Mouse (Mus musculus): Measurements from ENCODE around the gene Klhl32. TPM values are rescaled to one million over a fixed set of nuclear protein-coding genes. Genes with fewer than 3 reads are reported as not detected.
A peak's percentile ranks its signal among the peaks of the same experiment; 100 is the strongest.
"Not testable (repeated sequence)": the region's sequence is repeated elsewhere in the genome, so short reads cannot be mapped to it uniquely, and the experiment has no call there.

Klhl32 gene
- total RNA-seq (2021), result 10 to 100 TPM; 15.6 to 17.5 TPM
- long read RNA-seq, experiment 1, full-length matches to known transcripts, result 8 of 12 reads
- long read RNA-seq, experiment 1, partial matches to known transcripts, result 0 of 12 reads
- long read RNA-seq, experiment 1, other reads (novel, unspliced or antisense), result 4 of 12 reads
- long read RNA-seq, experiment 2, full-length matches to known transcripts, result 6 of 14 reads
- long read RNA-seq, experiment 2, partial matches to known transcripts, result 1 of 14 reads
- long read RNA-seq, experiment 2, other reads (novel, unspliced or antisense), result 7 of 14 reads

DNA sequence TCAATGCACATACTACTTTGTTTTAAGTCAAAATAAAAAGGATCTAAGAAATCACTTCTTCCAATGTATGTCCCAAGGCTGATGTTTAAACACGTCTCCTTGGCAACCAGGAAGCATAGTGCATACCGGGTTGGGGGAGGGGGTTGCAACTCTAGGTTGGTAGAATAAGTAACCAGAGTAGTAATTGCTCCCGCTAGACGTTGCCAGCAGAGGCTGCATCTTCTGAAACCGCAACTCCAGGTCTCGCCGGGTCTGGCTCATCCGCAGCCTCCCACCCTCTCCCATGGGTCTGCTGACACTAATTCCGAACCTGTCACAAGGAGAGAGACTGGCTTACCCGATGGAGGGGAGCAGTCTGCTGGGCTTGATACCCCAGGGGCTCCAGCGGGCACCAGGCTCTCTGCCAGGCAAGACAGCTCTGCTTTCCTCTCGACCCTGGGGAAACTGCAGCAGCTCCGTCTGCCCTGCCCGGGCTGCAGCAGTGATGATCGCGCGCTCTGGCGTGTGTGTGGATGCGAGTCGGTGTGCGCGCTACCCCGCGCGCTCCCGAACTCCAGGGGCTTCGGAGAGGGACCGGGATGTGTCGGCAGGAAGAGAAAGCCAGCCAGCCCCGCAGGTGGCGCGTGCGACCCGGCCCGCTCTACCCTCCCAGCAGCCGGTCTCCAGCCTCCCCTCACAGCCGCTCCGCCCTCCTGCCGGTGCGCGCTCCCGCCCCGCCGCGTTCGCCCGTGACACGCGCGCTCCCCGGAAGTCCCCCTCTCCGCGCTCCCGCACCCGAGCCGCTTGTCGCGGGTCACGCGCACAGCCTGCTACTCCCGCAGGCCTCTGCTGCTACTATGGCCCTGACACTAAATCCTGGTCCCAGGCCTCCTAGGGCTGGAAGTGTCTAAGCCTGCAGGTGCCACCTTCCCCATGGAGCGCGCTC is at the start of gene Klhl32:
TSS of gene Klhl32 (minus strand) at position 724 of the 925 bp plus-strand sequence.
- H3K27ac ChIP-seq, result peak within 1 kb of the TSS; percentile 94
- peak; percentile 74 to 88 for DNase-seq (ENCODE audit: low spot score in 2 of 2)
- TF ChIP-seq CTCF (conservative IDR thresholded peaks at IDR 0.05), result no peak

DNA sequence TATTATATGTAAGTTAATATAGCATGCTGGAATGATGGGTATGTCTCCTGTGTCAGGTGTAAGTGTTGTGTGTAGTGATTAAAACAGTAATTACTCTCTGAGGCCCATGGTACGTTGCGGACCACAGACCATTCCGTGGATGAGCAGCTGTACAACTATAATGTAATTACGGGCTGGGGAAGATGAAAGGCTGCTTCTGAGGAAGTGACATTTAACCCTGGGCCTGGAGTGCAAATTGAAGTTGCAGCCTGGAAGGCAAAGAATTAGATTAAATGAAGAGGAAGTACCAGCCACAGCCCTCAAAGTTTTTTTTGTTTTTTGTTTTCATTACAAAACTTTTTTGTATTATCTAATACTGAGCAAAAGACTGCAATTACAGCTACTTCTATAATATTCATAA is 48.2 kb upstream of the Klhl32 start:
- peak overlapping the region; percentile 87 for H3K4me3 ChIP-seq

More for the DNA sequence above, at the start of gene Klhl32:
- peak within 1 kb of the TSS; percentile 92 for H3K4me3 ChIP-seq

DNA sequence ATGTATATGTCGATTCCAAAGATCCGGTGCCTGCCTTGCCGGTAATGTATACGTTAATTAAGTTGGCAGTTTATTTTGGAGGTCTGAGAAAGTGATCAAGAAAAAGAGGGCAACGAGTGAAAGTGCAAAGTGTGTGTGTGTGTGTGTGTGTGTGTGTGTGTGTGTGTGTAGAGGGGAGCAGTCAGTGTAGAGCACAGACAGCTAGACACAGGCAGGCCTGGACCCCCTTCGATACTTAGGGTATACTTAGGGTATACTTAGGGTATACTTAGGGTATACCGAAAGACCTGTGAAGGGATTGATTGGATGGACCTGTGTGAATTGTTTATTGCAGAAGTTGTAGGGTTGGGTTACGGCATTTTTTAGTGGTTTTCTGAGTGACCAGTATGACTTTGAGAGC is 47.7 kb upstream of the Klhl32 start:
- Histone ChIP-seq H3K27ac (peak overlapping the region; percentile 88), H3K4me3 (peak overlapping the region; percentile 87)
- no peak for TF ChIP-seq CTCF (conservative IDR thresholded peaks at IDR 0.05)
- DNase-seq (ENCODE audit: low spot score in 2 of 2), result no peak

More for the DNA sequence above, 48.2 kb upstream of the Klhl32 start:
- no peak for DNase-seq (ENCODE audit: low spot score in 2 of 2)
- TF ChIP-seq CTCF (conservative IDR thresholded peaks at IDR 0.05), result no peak
- H3K27ac ChIP-seq, result no peak overlapping the region

DNA sequence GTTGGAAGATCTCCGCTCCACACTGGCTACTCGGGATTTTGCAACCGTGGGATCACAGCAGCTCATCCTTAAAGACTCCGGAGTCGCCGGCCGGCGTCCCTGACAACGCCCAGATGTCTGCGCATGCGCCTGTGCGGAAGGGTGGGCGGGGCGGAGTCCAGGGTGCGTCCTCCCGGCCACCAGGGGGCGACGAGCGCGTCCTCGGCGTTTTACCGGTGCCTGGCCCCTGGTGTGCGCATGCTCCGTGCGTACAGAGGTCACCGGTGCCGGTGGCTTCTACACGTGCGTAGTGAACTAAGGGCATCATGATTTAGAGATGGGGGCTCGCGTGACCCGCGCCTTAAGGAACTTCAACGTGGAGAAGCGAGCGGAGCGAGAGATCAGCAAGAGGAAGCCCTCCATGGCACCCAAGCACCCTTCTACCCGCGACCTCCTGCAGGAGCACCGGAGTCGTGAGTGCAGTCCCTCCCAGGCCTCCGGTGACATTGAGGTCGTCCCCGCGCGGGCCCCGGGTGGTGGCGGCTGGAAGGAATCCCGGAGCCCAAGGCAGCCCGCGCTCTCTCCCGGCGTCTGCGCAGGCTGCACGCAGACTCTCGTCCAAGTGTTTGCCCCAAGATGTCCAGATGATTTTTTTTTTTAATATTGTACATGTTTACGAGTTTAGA is 47.1 kb upstream of the Klhl32 start, which contains the start of gene Ndufaf4:
TSS of gene Ndufaf4 (plus strand) at position 233 of the 665 bp plus-strand sequence.
- Histone ChIP-seq H3K4me3 (peak within 1 kb of the TSS; percentile 87), H3K27ac (peak within 1 kb of the TSS; percentile 88)
- TF ChIP-seq CTCF (conservative IDR thresholded peaks at IDR 0.05), result peak; percentile 99
- peak; percentile 94 to 99 for DNase-seq (ENCODE audit: low spot score in 2 of 2)

DNA sequence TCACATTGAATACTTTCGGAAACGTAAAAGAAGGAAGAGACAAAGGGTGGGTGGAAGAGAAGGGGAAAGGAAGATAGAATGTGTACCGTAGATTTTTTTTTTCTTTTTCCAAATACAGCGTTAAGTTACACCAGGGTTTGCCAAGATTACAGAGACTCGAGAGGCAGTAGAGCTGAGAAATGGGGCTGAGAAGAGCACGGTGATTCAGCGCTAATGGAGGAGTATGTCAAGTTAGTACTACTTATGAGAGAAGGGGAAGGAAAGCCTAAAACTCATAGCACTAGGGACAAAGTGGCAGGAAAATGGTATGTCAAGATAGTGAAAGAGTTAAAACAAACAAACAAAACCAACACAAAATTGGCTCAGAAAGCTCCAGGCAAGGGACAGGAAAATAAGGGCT is 46.4 kb upstream of the Klhl32 start:
- no peak for TF ChIP-seq CTCF (conservative IDR thresholded peaks at IDR 0.05)
- peak in 1 of 2 experiments; percentile 11 for DNase-seq (ENCODE audit: low spot score in 2 of 2)
- Histone ChIP-seq H3K4me3 (peak overlapping the region; percentile 87), H3K27ac (peak overlapping the region; percentile 88)

DNA sequence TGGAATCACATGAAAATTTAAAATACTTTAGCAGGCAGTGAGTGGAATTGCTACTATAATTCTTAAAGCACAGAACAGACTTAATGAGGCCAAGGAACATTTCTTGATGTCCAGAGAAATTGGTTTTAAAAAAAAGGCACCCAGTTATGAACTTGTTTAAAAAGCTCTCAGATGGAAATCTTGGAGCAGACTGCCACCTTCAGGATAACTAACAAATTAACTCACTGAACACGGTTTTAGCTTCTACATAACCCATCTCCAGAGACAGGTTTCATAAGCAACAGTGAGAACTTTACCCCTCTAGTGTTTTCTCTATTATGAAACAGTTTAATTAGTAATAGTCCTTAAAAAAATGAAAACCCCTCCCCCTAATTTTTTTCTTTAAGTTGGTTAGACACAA is 45.9 kb upstream of the Klhl32 start:
- peak; percentile 84 for TF ChIP-seq CTCF (conservative IDR thresholded peaks at IDR 0.05)
- DNase-seq (ENCODE audit: low spot score in 2 of 2), result peak; percentile 44 to 46
- Histone ChIP-seq H3K4me3 (peak overlapping the region; percentile 87), H3K27ac (no peak overlapping the region; the same call in 1 of the 2 replicates)

DNA sequence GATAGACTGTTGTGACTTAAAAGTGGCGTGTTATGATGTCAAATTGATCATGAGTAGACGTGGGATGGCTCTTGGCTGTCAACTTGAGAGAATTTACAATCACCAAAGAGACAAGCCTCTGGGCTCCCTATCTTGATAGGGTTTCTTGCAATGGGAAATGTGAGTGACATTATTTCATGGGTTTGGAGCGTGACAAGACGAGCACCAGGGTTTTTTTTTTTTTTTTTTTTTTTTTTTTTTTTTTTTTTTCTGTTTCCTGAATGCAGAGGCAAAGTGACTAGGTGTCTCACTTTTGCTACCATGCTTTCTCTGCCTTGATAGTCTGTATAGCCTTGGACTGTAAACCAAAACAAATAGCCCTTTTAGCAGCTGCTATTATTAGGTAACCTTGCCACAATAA is 43.7 kb upstream of the Klhl32 start:
- TF ChIP-seq CTCF (conservative IDR thresholded peaks at IDR 0.05), result no peak
- H3K4me3 ChIP-seq, result no peak overlapping the region
- DNase-seq (ENCODE audit: low spot score in 2 of 2), result no peak
- no peak overlapping the region for H3K27ac ChIP-seq

DNA sequence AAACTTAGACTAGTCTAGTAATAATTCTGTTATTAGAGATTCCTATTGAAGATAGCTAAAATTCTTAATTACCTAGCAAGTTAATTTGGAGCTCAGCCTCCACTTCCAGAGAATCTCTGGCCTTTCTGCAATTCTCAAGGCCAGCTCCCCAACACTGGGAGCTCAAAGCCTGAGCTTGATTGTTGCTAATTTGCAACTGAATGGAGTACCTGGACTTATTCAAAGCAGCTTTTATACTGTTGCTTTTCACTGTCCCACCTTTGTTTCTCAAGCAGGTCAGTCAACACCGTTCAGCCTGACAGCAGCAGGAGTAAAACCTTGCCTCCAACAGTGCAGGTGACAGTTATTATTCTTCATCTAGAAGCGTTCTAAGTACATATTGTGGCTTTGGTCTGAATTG is 41.4 kb upstream of the Klhl32 start:
- not testable (repeated sequence) for H3K4me3 ChIP-seq; DNase-seq (ENCODE audit: low spot score in 2 of 2); H3K27ac ChIP-seq

DNA sequence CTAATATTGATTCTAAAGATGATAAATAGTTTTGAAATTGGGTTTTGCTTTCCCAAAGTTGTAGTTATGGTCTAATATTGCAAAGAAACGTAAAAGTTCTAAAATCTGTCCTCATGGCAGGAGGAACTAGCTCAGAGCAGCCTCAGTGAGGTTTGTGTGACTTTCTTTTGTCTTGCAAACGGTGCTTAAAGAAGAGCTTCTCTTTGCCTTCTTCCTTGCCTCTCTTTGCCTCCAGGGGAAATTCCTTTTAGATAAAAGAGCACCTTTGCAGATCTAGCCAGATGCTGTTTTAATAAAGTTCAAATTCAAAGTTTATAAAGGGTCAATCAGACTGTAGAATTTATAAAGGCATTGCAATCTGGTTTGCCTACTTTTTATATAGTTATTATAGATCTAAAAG is 38.5 kb upstream of the Klhl32 start:
- DNase-seq (ENCODE audit: low spot score in 2 of 2); H3K4me3 ChIP-seq; H3K27ac ChIP-seq: not testable (repeated sequence)

DNA sequence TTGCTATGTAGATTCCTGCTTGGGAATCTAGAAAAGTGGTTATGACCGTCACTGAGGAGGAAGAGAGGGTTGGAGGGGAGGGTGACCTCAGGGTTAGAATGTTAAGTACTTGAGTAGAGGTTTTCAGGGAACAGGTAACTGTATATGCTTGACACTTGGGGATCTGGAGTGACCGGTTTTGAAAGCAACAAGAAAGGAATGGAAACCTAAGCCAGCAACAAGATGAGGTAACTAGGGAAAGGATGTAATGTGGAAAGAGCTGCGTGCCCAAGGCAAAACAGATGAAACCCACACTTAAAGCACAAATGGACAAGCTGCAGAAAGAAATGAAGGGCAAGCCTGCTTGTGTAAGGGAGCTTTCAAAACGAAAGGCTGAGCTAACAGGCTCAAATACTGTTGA is 18.3 kb upstream of the Klhl32 start:
- Histone ChIP-seq H3K27ac (no peak overlapping the region), H3K4me3 (no peak overlapping the region)
- no peak for TF ChIP-seq CTCF (conservative IDR thresholded peaks at IDR 0.05)
- DNase-seq (ENCODE audit: low spot score in 2 of 2), result no peak

DNA sequence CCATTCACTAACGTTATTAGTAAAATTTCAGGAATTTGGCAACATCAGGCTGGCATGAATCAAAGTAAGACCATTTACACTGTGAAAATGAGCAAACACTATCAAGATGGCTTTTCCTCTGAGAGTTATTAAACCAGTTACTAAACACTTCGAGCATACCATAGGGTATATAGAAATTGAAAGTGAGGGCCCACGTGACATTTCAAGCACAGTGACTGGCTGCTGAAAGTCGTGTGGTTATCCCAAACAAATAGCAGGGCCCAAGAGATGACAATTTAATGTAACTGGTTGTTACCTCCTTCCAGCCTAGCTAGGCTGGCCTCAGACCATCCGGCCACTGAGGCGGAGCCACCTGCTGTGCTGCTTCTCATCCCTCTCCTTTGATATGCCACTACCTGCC is 14.8 kb upstream of the Klhl32 start:
- Histone ChIP-seq H3K4me3 (no peak overlapping the region), H3K27ac (no peak overlapping the region)
- DNase-seq (ENCODE audit: low spot score in 2 of 2), result no peak
- no peak for TF ChIP-seq CTCF (conservative IDR thresholded peaks at IDR 0.05)

DNA sequence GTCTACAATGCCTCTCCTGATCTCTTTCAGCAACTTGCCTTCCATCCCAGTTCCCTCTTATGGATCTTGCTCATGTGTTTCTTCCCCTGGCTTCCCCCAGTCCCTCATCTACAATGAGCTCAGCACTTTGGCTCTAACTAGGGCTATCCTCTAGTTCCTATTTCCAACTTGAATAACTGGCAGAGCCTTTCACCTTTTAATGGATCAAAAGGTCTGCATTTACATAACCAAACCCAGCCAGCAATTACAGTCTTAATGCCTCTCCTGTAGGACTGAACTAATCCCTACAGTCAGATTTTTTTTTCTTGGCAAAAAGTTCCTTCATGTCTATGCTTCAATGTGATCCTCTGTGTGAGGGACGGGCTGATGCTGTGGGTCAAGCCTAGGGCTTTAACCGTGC is 3.5 kb downstream of the Klhl32 start:
- TF ChIP-seq CTCF (conservative IDR thresholded peaks at IDR 0.05), result no peak
- no peak overlapping the region; the same call in 1 of the 2 replicates for H3K4me3 ChIP-seq
- no peak for DNase-seq (ENCODE audit: low spot score in 2 of 2)
- H3K27ac ChIP-seq, result no peak overlapping the region; the same call in 1 of the 2 replicates

DNA sequence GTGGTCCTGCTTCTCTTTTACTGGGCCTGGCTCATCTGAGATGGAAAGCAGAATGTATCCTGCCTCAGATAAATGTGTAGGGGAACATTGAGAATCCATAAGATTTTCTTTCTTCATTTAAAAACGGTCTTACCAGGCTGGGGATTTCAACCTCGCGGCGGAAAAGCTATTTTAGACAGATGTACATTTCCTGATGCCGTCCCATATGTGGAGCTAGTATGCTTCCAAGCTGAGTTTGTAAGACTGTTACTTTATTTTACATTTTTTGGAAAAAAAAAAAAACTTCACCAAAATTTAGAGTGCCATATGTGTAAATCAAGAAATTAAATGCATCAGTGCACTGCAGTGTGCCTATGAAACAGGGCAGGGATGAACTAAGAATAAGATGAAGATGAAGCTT is 5.4 kb downstream of the Klhl32 start:
- no peak for TF ChIP-seq CTCF (conservative IDR thresholded peaks at IDR 0.05)
- Histone ChIP-seq H3K27ac (peak overlapping the region; percentile 46), H3K4me3 (no peak overlapping the region)
- no peak for DNase-seq (ENCODE audit: low spot score in 2 of 2)

All from layer of hippocampus, adult 2 months (tissue).